Mouse (Mus musculus) bone marrow, adult 2 months (tissue): Measurements from ENCODE around the gene Commd9.

Source experiments
- CTCF ChIP-seq: fragments of 200-500 bp; IDR thresholded peaks from 2 replicates; pipeline ENCODE4 v1.5.1; 2011; ENCODE audit warnings: low read length, control low read depth; ENCODE audit not compliant: control insufficient read depth, insufficient read depth
- POLR2A ChIP-seq: fragments of 200-500 bp; IDR thresholded peaks from 2 replicates; pipeline ENCODE4 v1.6.1; 2011; ENCODE audit warnings: low read depth, mild to moderate bottlenecking, control low read depth, low read length, borderline replicate concordance; ENCODE audit not compliant: control insufficient read depth

- TF ChIP-seq CTCF (no peak), POLR2A (no peak)
These were observed 17.4 kb upstream of the Commd9 start for GRCm38 (mm10) chr2:101868683-101869082.
